Mouse (Mus musculus): ENCODE measurements around the gene Baiap2. TPM values are rescaled to one million over a fixed set of nuclear protein-coding genes. Genes with fewer than 3 reads are reported as not detected.

Gene Baiap2
- polyA plus RNA-seq, 1 experiment from 2014 or later, result 4.2 TPM

GRCm38 (mm10) chr11:119970021-119970851, 27.7 kb downstream of the Baiap2 start:
- TF ChIP-seq CTCF (IDR thresholded peaks at IDR 0.05; ENCODE audit: low read depth), result no peak

DNA sequence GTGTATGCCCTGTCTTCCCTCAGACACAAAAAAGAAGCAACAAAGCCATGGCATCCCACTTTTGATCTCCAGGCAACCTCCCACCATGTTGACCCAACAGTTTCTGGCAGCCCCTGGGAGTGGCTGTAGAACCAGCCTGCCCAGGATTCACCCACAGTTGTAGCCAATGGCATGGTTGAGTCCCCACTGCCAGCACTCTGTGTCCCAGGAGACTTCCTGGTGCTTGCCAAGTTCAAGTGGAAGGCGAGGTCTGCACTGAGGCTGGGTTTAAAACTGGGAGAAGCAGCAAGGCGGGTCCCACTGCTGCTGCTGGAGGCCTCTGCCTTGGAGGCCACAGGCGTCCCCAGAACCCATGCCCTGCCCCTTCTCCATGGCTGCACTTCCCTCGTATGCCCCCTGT, 31.2 kb downstream of the Baiap2 start:
- H3K4me3 ChIP-seq (ENCODE audit: low read depth, low read length), result no peak overlapping the region
- no peak overlapping the region for H3K9ac ChIP-seq (ENCODE audit: low read depth, low read length)
- no peaks in the 10 kb centered on the region for H3K4me1 ChIP-seq (replicated peaks; ENCODE audit: control insufficient read depth, insufficient read depth, low read length)
- no peaks in the 10 kb centered on the region for H3K9me3 ChIP-seq (ENCODE audit: control insufficient read depth)
- TF ChIP-seq CTCF (IDR thresholded peaks at IDR 0.05; ENCODE audit: low read depth), result no peak
- no peak overlapping the region for H3K4me2 ChIP-seq (replicated peaks; ENCODE audit: low read depth)
- no peaks in the 10 kb centered on the region for H3K27me3 ChIP-seq (replicated peaks; ENCODE audit: control insufficient read depth, insufficient read depth, low read length)
- H3K27ac ChIP-seq (ENCODE audit: low read depth, low read length), result no peak overlapping the region
- 49% methylated on average over 4 of the region's 4 CpGs for WGBS
- ATAC-seq, result no peak
- no peaks in the 10 kb centered on the region; the same call in 1 of the 2 replicates for H3K36me3 ChIP-seq (ENCODE audit: control insufficient read depth, insufficient read depth)

More at GRCm38 (mm10) chr11:119970021-119970851, 27.7 kb downstream of the Baiap2 start:
- H3K4me2 ChIP-seq (replicated peaks; ENCODE audit: low read depth), result no peak overlapping the region
- WGBS, result 74% methylated on average over 12 of the region's 12 CpGs
- H3K27ac ChIP-seq (ENCODE audit: low read depth, low read length), result no peak overlapping the region
- no peak overlapping the region for H3K9ac ChIP-seq (ENCODE audit: low read depth, low read length)
- no peaks in the 10 kb centered on the region for H3K27me3 ChIP-seq (replicated peaks; ENCODE audit: control insufficient read depth, insufficient read depth, low read length)
- H3K36me3 ChIP-seq (ENCODE audit: control insufficient read depth, insufficient read depth), result no peaks in the 10 kb centered on the region; the same call in 1 of the 2 replicates
- no peaks in the 10 kb centered on the region for H3K9me3 ChIP-seq (ENCODE audit: control insufficient read depth)
- ATAC-seq, result peak; percentile 28; the same call in 1 of the 2 replicates
- H3K4me1 ChIP-seq (replicated peaks; ENCODE audit: control insufficient read depth, insufficient read depth, low read length), result no peaks in the 10 kb centered on the region
- no peak overlapping the region for H3K4me3 ChIP-seq (ENCODE audit: low read depth, low read length)

DNA sequence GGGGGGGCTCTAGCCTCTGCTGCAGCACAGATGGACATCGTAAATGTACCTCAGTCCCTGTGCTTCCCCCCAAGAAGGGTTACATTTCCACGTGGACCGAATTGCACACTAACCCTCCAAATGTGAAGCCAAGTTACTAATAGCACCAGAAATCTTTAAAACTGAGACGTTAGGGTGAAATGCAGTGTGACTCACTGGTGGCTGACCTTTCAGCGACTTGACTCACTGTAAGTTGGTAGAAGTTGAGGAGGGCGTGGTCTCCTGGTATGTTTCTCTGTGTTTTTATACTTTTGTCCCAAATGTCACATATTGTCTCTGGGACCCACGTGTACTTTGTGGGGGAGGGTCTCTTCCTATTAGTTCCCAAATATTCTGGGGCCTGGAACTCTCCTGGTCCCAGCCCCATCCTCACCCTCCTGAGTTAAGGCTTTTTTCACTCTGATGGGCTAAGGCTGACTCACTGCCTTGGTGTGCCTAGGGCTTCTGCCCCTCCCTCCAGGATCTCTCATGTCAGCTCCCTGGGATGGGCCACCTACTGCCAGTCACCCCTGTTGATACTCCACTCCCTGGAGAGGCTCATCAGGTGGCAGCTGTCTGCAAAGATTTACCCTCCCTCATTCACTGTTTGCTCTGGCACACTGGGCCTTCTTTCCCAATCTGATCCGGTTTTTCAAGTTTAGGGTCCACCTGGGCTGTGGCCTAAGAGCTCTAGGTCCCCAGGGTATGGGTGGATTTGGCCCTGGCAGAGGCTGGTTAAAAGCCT, 33.4 kb downstream of the Baiap2 start:
- TF ChIP-seq CTCF (IDR thresholded peaks at IDR 0.05; ENCODE audit: low read depth), result no peak
- Histone ChIP-seq H3K27ac (ENCODE audit: low read depth, low read length) (no peak overlapping the region), H3K9ac (ENCODE audit: low read depth, low read length) (no peak overlapping the region), H3K9me3 (ENCODE audit: control insufficient read depth) (no peaks in the 10 kb centered on the region), H3K4me1 (replicated peaks; ENCODE audit: control insufficient read depth, insufficient read depth, low read length) (no peaks in the 10 kb centered on the region), H3K4me2 (replicated peaks; ENCODE audit: low read depth) (no peak overlapping the region), H3K36me3 (ENCODE audit: control insufficient read depth, insufficient read depth) (peaks cover under 1% of the 10 kb centered on the region; the same call in 1 of the 2 replicates), H3K27me3 (replicated peaks; ENCODE audit: control insufficient read depth, insufficient read depth, low read length) (no peaks in the 10 kb centered on the region), H3K4me3 (ENCODE audit: low read depth, low read length) (no peak overlapping the region)
- 42% methylated on average over 8 of the region's 8 CpGs for WGBS
- peak; percentile 79 for ATAC-seq

DNA sequence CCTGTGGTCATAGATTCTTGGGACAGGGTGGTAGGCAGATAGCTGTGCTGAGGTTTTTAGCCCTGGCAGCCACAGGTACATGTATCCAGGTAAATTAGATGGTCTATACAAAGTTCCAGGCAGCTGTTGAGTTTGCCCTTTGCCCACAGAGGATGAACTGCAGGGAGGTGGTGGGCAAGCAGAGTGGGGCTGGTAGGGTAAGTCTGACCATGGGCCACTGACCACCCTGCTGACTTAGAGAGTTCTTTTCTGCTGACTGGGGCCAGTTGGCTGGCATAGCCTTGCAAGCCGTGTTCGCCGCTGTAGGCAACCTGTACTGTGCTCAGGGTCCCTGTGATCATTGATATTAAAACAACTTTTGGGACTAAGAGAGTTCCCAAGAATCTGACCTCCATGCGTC, 36.1 kb downstream of the Baiap2 start:
- Histone ChIP-seq H3K27me3 (replicated peaks; ENCODE audit: control insufficient read depth, insufficient read depth, low read length) (no peaks in the 10 kb centered on the region), H3K4me1 (replicated peaks; ENCODE audit: control insufficient read depth, insufficient read depth, low read length) (no peaks in the 10 kb centered on the region), H3K27ac (ENCODE audit: low read depth, low read length) (no peak overlapping the region), H3K4me2 (replicated peaks; ENCODE audit: low read depth) (no peak overlapping the region), H3K9ac (ENCODE audit: low read depth, low read length) (no peak overlapping the region), H3K36me3 (ENCODE audit: control insufficient read depth, insufficient read depth) (peaks cover 7% of the 10 kb centered on the region; the same call in 1 of the 2 replicates), H3K9me3 (ENCODE audit: control insufficient read depth) (no peaks in the 10 kb centered on the region), H3K4me3 (ENCODE audit: low read depth, low read length) (no peak overlapping the region)
- no peak for TF ChIP-seq CTCF (IDR thresholded peaks at IDR 0.05; ENCODE audit: low read depth)
- 96% methylated on average over 4 of the region's 4 CpGs for WGBS
- no peak for ATAC-seq

GRCm38 (mm10) chr11:119979596-119980385, 37.2 kb downstream of the Baiap2 start:
- peak; percentile 70 for ATAC-seq
- no peak overlapping the region for H3K4me2 ChIP-seq (replicated peaks; ENCODE audit: low read depth)
- no peak overlapping the region for H3K4me3 ChIP-seq (ENCODE audit: low read depth, low read length)
- peak overlapping the region; percentile 3; the same call in 1 of the 2 replicates for H3K27ac ChIP-seq (ENCODE audit: low read depth, low read length)
- no peak overlapping the region for H3K9ac ChIP-seq (ENCODE audit: low read depth, low read length)
- no peaks in the 10 kb centered on the region for H3K4me1 ChIP-seq (replicated peaks; ENCODE audit: control insufficient read depth, insufficient read depth, low read length)
- H3K36me3 ChIP-seq (ENCODE audit: control insufficient read depth, insufficient read depth), result peaks cover 7% of the 10 kb centered on the region; the same call in 1 of the 2 replicates
- WGBS, result 47% methylated on average over 10 of the region's 10 CpGs
- H3K9me3 ChIP-seq (ENCODE audit: control insufficient read depth), result no peaks in the 10 kb centered on the region
- TF ChIP-seq CTCF (IDR thresholded peaks at IDR 0.05; ENCODE audit: low read depth), result no peak
- no peaks in the 10 kb centered on the region for H3K27me3 ChIP-seq (replicated peaks; ENCODE audit: control insufficient read depth, insufficient read depth, low read length)
